ENCODE assay signal across 8 mouse cellular contexts in genomic region chr17:47593215-47593853, GRCm38 (mm10). TPM values are rescaled to one million over a fixed set of nuclear protein-coding genes. Genes with fewer than 3 reads are reported as not detected.
DNase-seq lines count a peak whose midpoint lies in the region; ATAC-seq lines count a peak whose summit lies in the region.

No protein-coding gene starts in this region.

- peaks cover 34% of the 10 kb centered on the region for H3K4me1 ChIP-seq in hindbrain, embryonic 14.5 days (replicated peaks; ENCODE audit: control insufficient read depth, insufficient read depth, low read length)

- under 1% methylated on average over 55 of the region's 63 CpGs for WGBS in hindbrain, embryonic 14.5 days

- H3K27me3 ChIP-seq in hindbrain, embryonic 14.5 days (ENCODE audit: control insufficient read depth, insufficient read depth, low read length), result no peaks in the 10 kb centered on the region

- H3K27ac ChIP-seq in hindbrain, embryonic 14.5 days, result peak overlapping the region; percentile 83

- H3K4me2 ChIP-seq in hindbrain, embryonic 14.5 days (replicated peaks), result peak overlapping the region; percentile 91

- H3K9ac ChIP-seq in hindbrain, embryonic 14.5 days, result peak overlapping the region; percentile 66

- DNase-seq in R1 (ENCODE audit: low read depth, low spot score), result peak; percentile 96
- peak; percentile 90 to 97 for DNase-seq in cerebellum, postnatal 25 days
- DNase-seq in frontal cortex, postnatal 25 days (ENCODE audit: low spot score in 2 of 2), result peak; percentile 67 to 80
- DNase-seq in hindbrain, embryonic 14.5 days (ENCODE audit: low spot score), result peak; percentile 92
- peak; percentile 86 to 89 for DNase-seq in layer of hippocampus, postnatal 36 days
- peak; percentile 97 for DNase-seq in lung, postnatal 36 days
- peak; percentile 96 for DNase-seq in retina, postnatal 1 day
- peak; percentile 84 to 89 for DNase-seq in urinary bladder, adult 18-20 months (ENCODE audit: low spot score in 2 of 2)

- H3K9me3 ChIP-seq in hindbrain, embryonic 14.5 days (ENCODE audit: control insufficient read depth, low read length), result no peaks in the 10 kb centered on the region

- H3K4me3 ChIP-seq in hindbrain, embryonic 14.5 days (replicated peaks; ENCODE audit: low read length), result peak overlapping the region; percentile 57

- H3K36me3 ChIP-seq in hindbrain, embryonic 14.5 days (replicated peaks; ENCODE audit: control insufficient read depth, insufficient read depth), result 0 out of 2 replicates have a peak, but pooled peaks cover 3% of the 10 kb centered on the region

- peak; percentile 91 for ATAC-seq in hindbrain, embryonic 14.5 days (ENCODE audit: low FRiP score)

RNA-seq across cellular contexts. Expression of gene Bysl, which starts 18.0 kb away (rescaled TPM):
- 33.3 and 34.3 TPM in 2 replicates for polyA plus RNA-seq in hindbrain, embryonic 14.5 days (2014; fragmentation: Nextera tagmentation; extraction: Ambion mirVana)
- 10 to 100 TPM; 17.2 to 18.3 TPM for total RNA-seq in layer of hippocampus, postnatal 36 days (2021)

RNA-seq across cellular contexts. Expression of gene Med20, which starts 18.0 kb away (rescaled TPM):
- polyA plus RNA-seq in hindbrain, embryonic 14.5 days (2014; fragmentation: Nextera tagmentation; extraction: Ambion mirVana), result 42.3 and 44.7 TPM in 2 replicates
- 10 to 100 TPM; 34.1 to 40.4 TPM for total RNA-seq in layer of hippocampus, postnatal 36 days (2021)

RNA-seq across cellular contexts. Expression of gene Gm20517, which starts 18.1 kb away (rescaled TPM):
- 3.0 and 3.1 TPM in 2 replicates for polyA plus RNA-seq in hindbrain, embryonic 14.5 days (2014; fragmentation: Nextera tagmentation; extraction: Ambion mirVana)
- 1 to 10 TPM; 5.3 to 5.4 TPM for total RNA-seq in layer of hippocampus, postnatal 36 days (2021)

RNA-seq across cellular contexts. Expression of gene Usp49, which starts 37.2 kb away (rescaled TPM):
- 6.7 and 7.6 TPM in 2 replicates for polyA plus RNA-seq in hindbrain, embryonic 14.5 days (2014; fragmentation: Nextera tagmentation; extraction: Ambion mirVana)
- total RNA-seq in layer of hippocampus, postnatal 36 days (2021), result 10 to 100 TPM; 10.5 to 11.5 TPM

Comparison
In these comparisons a context has a peak if more than half of its experiments do, and no peak if none do; other contexts are left out.
1. Peak in every context shown above with its lines: DNase-seq, ATAC-seq, H3K4me3 ChIP-seq and H3K27ac ChIP-seq.